Mouse (Mus musculus) CH12.LX (cell line): Measurements from ENCODE around the gene St6gal1.
A peak's percentile ranks its signal among the peaks of the same experiment; 100 is the strongest.

Source experiments
- CHD1 ChIP-seq: IDR thresholded peaks from 2 replicates; pipeline ENCODE4 v1.6.1; 2012; ENCODE audit warnings: low read depth, low read length, improper control_type of control experiment, inconsistent platforms
- CTCF ChIP-seq, 2 experiments: IDR thresholded peaks in 1 of 2; conservative IDR thresholded peaks in 1 of 2; 2 replicates each; pipeline ENCODE4 v1.5.1; 2011 to 2012; ENCODE audit warnings: low read depth in 2 of 2, low read length in 2 of 2, improper control_type of control experiment in 1 of 2, inconsistent platforms in 1 of 2, mild to moderate bottlenecking in 1 of 2, moderate library complexity in 1 of 2
- EP300 ChIP-seq: IDR thresholded peaks from 2 replicates; pipeline ENCODE4 v1.6.1; 2011; ENCODE audit warnings: low read length, improper control_type of control experiment
- MYC ChIP-seq: IDR thresholded peaks from 2 replicates; pipeline ENCODE4 v1.6.1; 2011; ENCODE audit warnings: low read depth, mild to moderate bottlenecking, improper control_type of control experiment, low read length
- POLR2A ChIP-seq: IDR thresholded peaks from 2 replicates; pipeline ENCODE4 v1.6.1; 2011; ENCODE audit warnings: low read depth, mild to moderate bottlenecking, improper control_type of control experiment, low read length
- POLR2AphosphoS2 ChIP-seq: IDR thresholded peaks from 2 replicates; pipeline ENCODE4 v1.6.1; 2011; ENCODE audit warnings: low read depth, low read length, improper control_type of control experiment
- RAD21 ChIP-seq: IDR thresholded peaks from 2 replicates; pipeline ENCODE4 v1.6.1; 2011; ENCODE audit warnings: low read depth, mild to moderate bottlenecking, low read length, improper control_type of control experiment, moderate library complexity
- SIN3A ChIP-seq: IDR thresholded peaks from 2 replicates; pipeline ENCODE4 v1.6.1; 2012; ENCODE audit warnings: low read length, improper control_type of control experiment, inconsistent platforms

GRCm38 (mm10) chr16:23214314-23214713 lies 10.2 kb upstream of the St6gal1 start:
- TF ChIP-seq EP300 (peak; percentile 87), SIN3A (no peak), CHD1 (no peak), POLR2A (no peak), RAD21 (no peak), MYC (no peak), POLR2AphosphoS2 (no peak), CTCF (conservative IDR thresholded peaks at IDR 0.05 in 1 of 2, IDR thresholded peaks at IDR 0.05 in 1 of 2; ENCODE audit: low read depth in 2 of 2, low read length in 2 of 2) (no peak)
